Mouse (Mus musculus): ENCODE results near the gene Zscan10. TPM values are rescaled to one million over a fixed set of nuclear protein-coding genes. Genes with fewer than 3 reads are reported as not detected.
"Not testable (repeated sequence)": the region's sequence is repeated elsewhere in the genome, so short reads cannot be mapped to it uniquely, and the experiment has no call there.

The Zscan10 gene
- total RNA-seq, 2 experiments from 2014 or later = not detected

GRCm38 (mm10) chr17:23585721-23586491 lies 14.8 kb upstream of the Zscan10 start:
- peak; percentile 66 to 68 for DNase-seq (ENCODE audit: low spot score in 2 of 2)
- intact Hi-C loops (cut with DNase I) = no loop called here

DNA sequence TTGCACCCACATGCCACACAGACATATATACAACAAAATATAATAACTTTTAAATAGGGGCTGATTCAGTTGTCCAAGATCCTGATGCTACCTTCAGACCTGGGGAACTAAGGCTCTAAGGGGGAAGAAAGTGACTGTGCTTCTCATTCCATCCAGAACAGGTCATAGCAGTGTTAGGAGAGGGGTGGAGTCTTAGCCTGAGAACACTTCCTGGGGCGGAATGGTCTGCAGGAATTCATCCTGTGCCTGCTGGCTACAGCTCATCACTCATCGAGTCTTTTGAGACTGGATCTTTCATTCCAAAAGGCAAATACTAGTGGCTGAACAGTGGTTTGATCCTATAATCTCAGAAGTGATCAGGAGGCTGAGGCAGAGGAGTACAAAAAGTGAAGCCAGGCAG lies 13.4 kb upstream of the Zscan10 start:
- DNase-seq (ENCODE audit: low spot score in 2 of 2) = no peak
- intact Hi-C loops (cut with DNase I) = no loop called here

GRCm38 (mm10) chr17:23592208-23592925 lies 8.3 kb upstream of the Zscan10 start:
- intact Hi-C loops (cut with DNase I) = no loop called here
- DNase-seq (ENCODE audit: low spot score in 2 of 2) = peak; percentile 95 to 97

GRCm38 (mm10) chr17:23592926-23593300 lies 7.7 kb upstream of the Zscan10 start:
- intact Hi-C loops (cut with DNase I) = no loop called here
- no peak for DNase-seq (ENCODE audit: low spot score in 2 of 2)

- intact Hi-C loops (cut with DNase I); DNase-seq (ENCODE audit: low spot score in 2 of 2): not testable (repeated sequence)
Measured at GRCm38 (mm10) chr17:23595139-23595538, 5.5 kb upstream of the Zscan10 start.

- peak; percentile 59 to 74 for DNase-seq (ENCODE audit: low spot score in 2 of 2)
- intact Hi-C loops (cut with DNase I) = no loop called here
Measured at GRCm38 (mm10) chr17:23598582-23599552, 1.8 kb upstream of the Zscan10 start, which contains the start of gene Zfp13. Zfp13 (minus strand) TSS chr17:23599487.

- intact Hi-C loops (cut with DNase I) = loop anchor here (5.0 kb wide), 1 partner anchor 32 kb away; no protein-coding TSS in a partner anchor
- DNase-seq (ENCODE audit: low spot score in 2 of 2) = no peak
Measured at GRCm38 (mm10) chr17:23599605-23600063, 1.0 kb upstream of the Zscan10 start.

DNA sequence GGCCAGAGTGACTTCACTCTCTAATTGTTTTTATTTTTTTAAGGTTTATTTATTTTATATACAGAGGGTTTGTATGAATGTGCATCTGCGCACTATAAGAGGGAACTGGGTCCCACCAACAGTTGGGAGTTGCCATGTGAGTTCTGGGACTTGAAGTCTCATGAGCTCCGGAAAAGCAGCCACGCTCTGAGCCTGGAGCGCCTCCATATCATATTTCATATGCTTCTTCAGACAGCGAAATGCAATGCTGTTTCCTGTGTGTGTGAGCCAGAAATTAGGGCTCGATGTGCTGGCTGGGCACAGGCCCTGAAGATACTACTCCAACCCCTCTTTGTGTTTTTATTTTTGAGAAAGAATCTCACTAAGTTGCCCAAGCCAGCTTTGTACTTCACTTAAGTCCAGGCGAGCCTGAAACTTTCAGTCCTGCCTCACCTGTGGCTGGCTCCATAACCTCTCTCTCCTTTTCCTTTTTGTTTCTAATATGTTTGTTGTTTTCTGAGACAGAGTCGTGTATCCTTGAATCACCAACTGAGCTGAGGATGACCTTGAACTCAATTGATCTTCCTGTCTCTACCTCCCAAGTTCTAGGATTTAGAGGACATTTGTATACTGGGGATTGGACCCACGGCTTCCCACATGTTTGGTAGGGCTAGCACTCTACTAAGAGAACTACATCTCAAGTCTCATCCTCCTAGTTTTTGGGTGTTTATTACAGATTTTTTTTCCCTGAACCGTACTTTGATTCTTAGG lies 1.4 kb downstream of the Zscan10 start:
- no peak for DNase-seq (ENCODE audit: low spot score in 2 of 2)
- intact Hi-C loops (cut with DNase I) = loop anchor here (5.0 kb wide), 1 partner anchor 35 kb away; no protein-coding TSS in a partner anchor

DNA sequence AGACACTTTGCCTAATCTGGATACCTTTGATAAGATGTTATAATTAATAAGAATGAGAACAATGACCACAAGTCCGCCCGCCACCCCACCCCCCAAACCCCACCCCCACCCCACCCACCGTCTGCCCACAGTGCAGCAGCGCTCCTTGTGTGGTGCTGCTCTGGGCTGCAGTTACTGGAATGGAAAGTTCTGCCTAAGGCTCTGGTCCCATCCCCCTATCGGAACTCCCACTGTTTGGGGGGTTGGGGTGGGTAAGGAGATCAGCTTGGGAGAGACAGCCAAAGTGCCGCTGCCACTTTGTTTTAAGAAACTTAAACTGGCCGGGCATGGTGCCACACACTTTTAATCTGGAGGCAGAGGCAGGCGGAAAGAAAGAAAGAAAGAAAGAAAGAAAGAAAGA lies 2.4 kb downstream of the Zscan10 start:
- intact Hi-C loops (cut with DNase I) = loop anchor here (5.0 kb wide), 1 partner anchor 36 kb away; no protein-coding TSS in a partner anchor
- DNase-seq (ENCODE audit: low spot score in 2 of 2) = no peak

- no peak for DNase-seq (ENCODE audit: low spot score in 2 of 2)
- intact Hi-C loops (cut with DNase I) = loop anchor here (5.0 kb wide), 1 partner anchor 36 kb away; no protein-coding TSS in a partner anchor
Measured at GRCm38 (mm10) chr17:23603542-23603941, 2.9 kb downstream of the Zscan10 start.

DNA sequence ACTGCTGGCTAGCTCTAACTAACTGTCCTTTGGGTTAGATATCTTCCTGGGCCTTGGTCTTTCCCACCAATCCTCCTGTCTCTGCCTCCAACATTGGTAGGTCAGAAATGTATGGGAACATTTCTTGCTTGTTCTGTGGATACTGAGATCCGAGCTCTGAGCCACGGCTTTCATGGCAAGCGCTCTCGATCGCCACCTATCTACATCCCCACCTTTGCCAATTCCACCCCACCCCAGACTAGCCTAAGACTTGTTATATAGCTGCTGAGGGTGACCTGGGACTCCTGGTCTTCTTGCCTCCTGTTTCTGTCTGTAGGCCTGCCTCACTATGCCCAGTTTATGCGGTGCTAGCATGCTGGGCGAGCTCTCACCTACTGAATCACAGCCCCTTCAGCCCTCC lies 3.7 kb downstream of the Zscan10 start:
- intact Hi-C loops (cut with DNase I) = loop anchor here (5.0 kb wide), 1 partner anchor 37 kb away; no protein-coding TSS in a partner anchor
- no peak for DNase-seq (ENCODE audit: low spot score in 2 of 2)

- DNase-seq (ENCODE audit: low spot score in 2 of 2) = no peak
- intact Hi-C loops (cut with DNase I) = no loop called here
Measured at GRCm38 (mm10) chr17:23605220-23605619, 4.6 kb downstream of the Zscan10 start.

DNA sequence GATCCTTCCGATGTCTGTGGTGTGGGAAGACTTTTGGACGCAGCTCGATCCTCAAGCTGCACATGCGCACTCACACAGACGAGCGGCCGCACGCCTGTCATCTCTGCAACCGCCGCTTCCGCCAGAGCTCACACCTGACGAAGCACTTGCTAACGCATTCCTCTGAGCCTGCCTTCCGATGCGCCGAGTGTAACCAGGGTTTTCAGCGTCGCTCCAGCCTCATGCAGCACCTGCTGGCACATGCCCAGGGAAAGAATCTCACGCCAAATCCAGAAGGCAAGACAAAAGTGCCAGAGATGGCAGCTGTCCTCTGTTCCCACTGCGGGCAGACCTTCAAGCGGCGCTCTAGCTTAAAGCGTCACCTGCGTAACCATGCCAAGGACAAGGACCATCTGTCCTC lies 9.0 kb downstream of the Zscan10 start:
- DNase-seq (ENCODE audit: low spot score in 2 of 2) = peak in 1 of 2 experiments; percentile 16

DNA sequence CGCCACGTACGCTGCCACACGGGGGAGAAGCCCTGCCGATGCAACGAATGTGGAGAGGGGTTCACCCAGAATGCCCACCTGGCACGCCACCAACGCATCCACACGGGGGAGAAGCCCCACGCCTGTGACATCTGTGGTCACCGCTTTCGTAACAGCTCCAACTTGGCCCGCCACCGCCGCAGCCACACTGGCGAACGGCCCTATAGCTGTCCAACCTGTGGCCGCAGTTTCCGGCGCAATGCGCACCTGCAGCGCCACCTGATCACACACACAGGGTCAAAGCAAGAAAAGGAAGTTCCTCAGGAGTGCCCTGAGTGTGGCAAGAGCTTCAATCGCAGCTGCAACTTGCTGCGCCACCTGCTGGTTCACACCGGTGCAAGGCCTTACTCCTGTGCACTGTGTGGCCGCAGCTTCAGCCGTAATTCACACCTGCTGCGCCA lies 9.7 kb downstream of the Zscan10 start:
- peak in 1 of 2 experiments; percentile 13 for DNase-seq (ENCODE audit: low spot score in 2 of 2)
- intact Hi-C loops (cut with DNase I) = no loop called here

More for the DNA sequence above, 9.0 kb downstream of the Zscan10 start:
- intact Hi-C loops (cut with DNase I) = no loop called here

GRCm38 (mm10) chr17:23617087-23617486 lies 16.4 kb downstream of the Zscan10 start:
- intact Hi-C loops (cut with DNase I) = no loop called here
- DNase-seq (ENCODE audit: low spot score in 2 of 2) = no peak

DNA sequence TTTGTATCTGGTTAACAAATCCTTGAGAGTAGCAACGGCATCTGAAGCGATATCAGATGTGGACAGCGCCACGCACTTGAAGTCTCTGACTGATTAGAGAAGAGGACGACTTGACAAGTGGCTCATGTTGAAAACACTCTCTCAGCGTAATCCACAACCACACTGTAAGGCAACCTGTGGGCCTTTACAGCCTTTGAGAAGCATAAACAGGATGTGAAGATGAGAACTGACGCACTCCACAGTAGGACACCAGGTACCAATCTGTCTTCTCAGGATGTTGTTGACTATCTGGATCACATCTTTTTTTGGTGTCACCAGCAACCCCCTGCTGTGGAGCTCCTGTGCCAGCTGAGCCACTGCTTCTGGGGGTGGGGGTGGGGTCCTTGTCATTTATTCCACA lies 19.7 kb downstream of the Zscan10 start:
- DNase-seq (ENCODE audit: low spot score in 2 of 2) = no peak
- intact Hi-C loops (cut with DNase I) = no loop called here

- intact Hi-C loops (cut with DNase I) = no loop called here
- no peak for DNase-seq (ENCODE audit: low spot score in 2 of 2)
Measured at GRCm38 (mm10) chr17:23627813-23628212, 27.2 kb downstream of the Zscan10 start.

- peak; percentile 84 to 86 for DNase-seq (ENCODE audit: low spot score in 2 of 2)
- intact Hi-C loops (cut with DNase I) = no loop called here
Measured at GRCm38 (mm10) chr17:23630195-23631020, 29.8 kb downstream of the Zscan10 start.
